Mouse (Mus musculus): ENCODE measurements around the gene Cfd. TPM values are rescaled to one million over a fixed set of nuclear protein-coding genes. Genes with fewer than 3 reads are reported as not detected.

Cfd gene
- total RNA-seq, 1 experiment: not detected

DNA sequence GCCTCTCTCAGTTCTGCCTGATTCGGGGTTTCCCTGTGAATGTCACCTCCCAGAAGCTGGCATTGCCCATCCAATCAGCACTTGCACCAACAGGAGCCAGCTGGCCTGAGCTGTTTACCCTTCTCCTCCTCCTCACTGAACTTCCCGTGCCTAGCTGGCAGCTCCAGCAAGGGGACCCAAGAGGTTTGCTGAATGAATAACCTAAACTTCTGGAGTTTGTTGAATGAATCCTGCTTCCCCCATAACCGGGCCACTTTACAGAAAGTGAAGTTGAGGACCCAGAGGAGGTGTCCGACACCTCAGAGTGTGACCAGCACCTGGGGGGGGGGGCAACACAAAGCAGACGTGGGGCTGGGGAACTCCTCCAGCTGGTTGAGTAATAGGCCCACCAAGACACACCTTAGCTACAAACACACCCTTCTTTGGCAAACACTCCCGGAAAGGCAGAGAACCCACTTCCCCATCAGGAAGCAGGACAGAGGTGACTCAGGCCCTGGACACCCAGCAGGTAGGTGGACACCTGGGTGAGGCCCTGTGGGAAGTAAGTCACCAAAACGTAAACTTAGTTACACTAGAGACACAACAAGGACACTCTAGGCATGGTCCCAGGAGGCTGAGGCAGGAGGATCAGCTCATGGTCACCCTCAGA is 24.4 kb downstream of the Cfd start:
- Histone ChIP-seq H3K4me3 (ENCODE audit: insufficient read depth in 1 of 2, low read depth in 1 of 2, low read length in 2 of 2, poor library complexity in 1 of 2, severe bottlenecking in 1 of 2) (no peak overlapping the region), H3K9ac (ENCODE audit: insufficient read depth, low read depth, low read length, poor library complexity, severe bottlenecking) (no peak overlapping the region), H3K4me1 (ENCODE audit: control insufficient read depth in 2 of 2, insufficient read depth in 2 of 2, low read length in 2 of 2, poor library complexity in 1 of 2) (peaks cover 0 to 15% of the 10 kb centered on the region in 2 experiments; a peak in 2 of 4 replicates), H3K9me3 (ENCODE audit: control insufficient read depth, insufficient read depth, low read depth, low read length) (no peaks in the 10 kb centered on the region), H3K36me3 (ENCODE audit: control insufficient read depth, insufficient read depth, low read length, poor library complexity, severe bottlenecking) (no peaks in the 10 kb centered on the region; the same call in 1 of the 2 replicates), H3K27ac (ENCODE audit: insufficient read depth, low read depth, low read length, poor library complexity, severe bottlenecking) (no peak overlapping the region)
- TF ChIP-seq ZC3H11A (IDR thresholded peaks at IDR 0.05; ENCODE audit: borderline replicate concordance, low read depth, low read length): no peak
- no peak for TF ChIP-seq HCFC1 (IDR thresholded peaks at IDR 0.05; ENCODE audit: borderline replicate concordance, insufficient read depth, low read length)
- no peak for TF ChIP-seq MAFK (IDR thresholded peaks at IDR 0.05; ENCODE audit: insufficient read depth, low read depth, low read length)
- no peak for TF ChIP-seq CHD2 (IDR thresholded peaks at IDR 0.05; ENCODE audit: low read depth, low read length)
- TF ChIP-seq ZNF384 (IDR thresholded peaks at IDR 0.05; ENCODE audit: low read depth, low read length): no peak
- DNase-seq (ENCODE audit: low read depth, low spot score): no peak
- in situ Hi-C loops (cut with MboI; ENCODE audit: low sequenced_read_pairs in 2 of 2, unreplicated experiment in 2 of 2): no loop called here

DNA sequence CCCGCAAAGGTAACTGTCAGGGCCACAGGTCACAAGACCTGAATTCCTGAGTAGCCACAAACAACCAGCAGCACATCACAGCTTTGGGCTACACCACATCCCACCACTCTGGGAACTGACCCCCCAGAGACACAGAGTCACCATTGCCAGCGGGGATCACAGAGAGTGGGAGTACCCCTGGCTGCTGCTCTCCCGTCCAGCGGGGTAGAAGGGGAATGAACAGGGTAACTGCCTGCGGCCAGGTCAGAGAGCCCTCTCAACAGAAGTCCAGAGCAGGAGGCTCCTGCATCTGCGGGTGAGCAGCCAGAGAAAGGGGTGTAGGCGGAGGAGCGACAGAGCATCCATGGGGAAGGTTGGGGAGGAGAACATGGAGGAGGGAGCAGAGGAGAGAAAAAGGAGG is 25.4 kb downstream of the Cfd start:
- no peak overlapping the region for H3K27ac ChIP-seq (ENCODE audit: insufficient read depth, low read depth, low read length, poor library complexity, severe bottlenecking)

DNA sequence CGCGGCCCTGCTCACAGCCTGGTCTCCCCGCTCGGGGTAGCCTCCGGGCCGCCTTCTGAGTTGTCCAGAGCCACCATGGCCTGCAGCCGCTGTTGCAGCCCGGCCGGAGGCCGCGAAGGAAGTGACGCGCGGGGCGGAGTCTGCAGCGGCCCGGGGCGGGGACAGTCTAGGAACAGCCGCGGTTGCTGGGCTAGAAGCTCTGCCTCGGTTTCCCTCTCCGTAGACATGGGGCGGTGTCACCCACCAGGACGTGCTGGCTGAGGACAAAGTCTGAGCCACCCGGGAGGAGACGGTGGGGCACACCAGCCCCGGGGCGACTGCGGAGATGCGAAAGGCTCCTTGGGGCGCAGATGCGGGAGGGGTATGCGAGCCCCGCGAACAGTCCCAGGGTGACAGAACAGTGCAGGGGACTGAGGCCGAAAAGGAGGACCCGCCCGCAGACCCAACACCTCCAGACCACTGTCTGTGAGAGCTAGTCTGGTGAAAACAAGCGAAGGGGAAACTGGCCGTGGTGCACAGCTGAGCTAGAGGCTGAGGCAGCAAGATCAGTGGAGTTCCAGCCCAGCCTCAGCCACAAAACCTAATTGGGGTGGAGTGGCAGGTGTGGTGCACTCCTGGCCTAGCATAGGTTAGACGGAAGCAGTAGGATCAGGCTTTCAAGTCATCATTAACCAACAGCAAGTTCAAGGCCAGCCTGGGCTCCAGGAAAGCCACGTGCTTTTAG is 26.3 kb downstream of the Cfd start, which contains the start of gene Kiss1r:
TSS of gene Kiss1r (plus strand) at position 164 of the 724 bp plus-strand sequence.
- Histone ChIP-seq H3K4me1 (ENCODE audit: control insufficient read depth in 2 of 2, insufficient read depth in 2 of 2, low read length in 2 of 2, poor library complexity in 1 of 2) (peaks cover 3 to 24% of the 10 kb centered on the region in 2 experiments; a peak in 2 of 4 replicates), H3K27ac (ENCODE audit: insufficient read depth, low read depth, low read length, poor library complexity, severe bottlenecking) (no peak within 1 kb of the TSS), H3K36me3 (ENCODE audit: control insufficient read depth, insufficient read depth, low read length, poor library complexity, severe bottlenecking) (no peaks in the 10 kb centered on the region; the same call in 1 of the 2 replicates), H3K4me3 (ENCODE audit: insufficient read depth in 1 of 2, low read depth in 1 of 2, low read length in 2 of 2, poor library complexity in 1 of 2, severe bottlenecking in 1 of 2) (peak within 1 kb of the TSS; percentile 72), H3K9ac (ENCODE audit: insufficient read depth, low read depth, low read length, poor library complexity, severe bottlenecking) (peak within 1 kb of the TSS; percentile 83), H3K9me3 (ENCODE audit: control insufficient read depth, insufficient read depth, low read depth, low read length) (no peaks in the 10 kb centered on the region)
- DNase-seq (ENCODE audit: low read depth, low spot score): no peak
- in situ Hi-C loops (cut with MboI; ENCODE audit: low sequenced_read_pairs in 2 of 2, unreplicated experiment in 2 of 2): no loop called here
- no peak for TF ChIP-seq MAFK (IDR thresholded peaks at IDR 0.05; ENCODE audit: insufficient read depth, low read depth, low read length)
- no peak for TF ChIP-seq ZNF384 (IDR thresholded peaks at IDR 0.05; ENCODE audit: low read depth, low read length)

More for the DNA sequence above, 25.4 kb downstream of the Cfd start:
- H3K4me3 ChIP-seq (ENCODE audit: insufficient read depth in 1 of 2, low read depth in 1 of 2, low read length in 2 of 2, poor library complexity in 1 of 2, severe bottlenecking in 1 of 2): peak overlapping the region; percentile 72
- H3K36me3 ChIP-seq (ENCODE audit: control insufficient read depth, insufficient read depth, low read length, poor library complexity, severe bottlenecking): no peaks in the 10 kb centered on the region; the same call in 1 of the 2 replicates
- in situ Hi-C loops (cut with MboI; ENCODE audit: low sequenced_read_pairs in 2 of 2, unreplicated experiment in 2 of 2): no loop called here
- no peak for DNase-seq (ENCODE audit: low read depth, low spot score)
- H3K9me3 ChIP-seq (ENCODE audit: control insufficient read depth, insufficient read depth, low read depth, low read length): no peaks in the 10 kb centered on the region
- H3K4me1 ChIP-seq (ENCODE audit: control insufficient read depth in 2 of 2, insufficient read depth in 2 of 2, low read length in 2 of 2, poor library complexity in 1 of 2): peaks cover 3 to 25% of the 10 kb centered on the region in 2 experiments; a peak in 2 of 4 replicates
- H3K9ac ChIP-seq (ENCODE audit: insufficient read depth, low read depth, low read length, poor library complexity, severe bottlenecking): peak overlapping the region; percentile 83
- no peak for TF ChIP-seq ZC3H11A (IDR thresholded peaks at IDR 0.05; ENCODE audit: borderline replicate concordance, low read depth, low read length)
- TF ChIP-seq MAFK (IDR thresholded peaks at IDR 0.05; ENCODE audit: insufficient read depth, low read depth, low read length): no peak
- no peak for TF ChIP-seq HCFC1 (IDR thresholded peaks at IDR 0.05; ENCODE audit: borderline replicate concordance, insufficient read depth, low read length)
- TF ChIP-seq CHD2 (IDR thresholded peaks at IDR 0.05; ENCODE audit: low read depth, low read length): no peak
- TF ChIP-seq ZNF384 (IDR thresholded peaks at IDR 0.05; ENCODE audit: low read depth, low read length): no peak

DNA sequence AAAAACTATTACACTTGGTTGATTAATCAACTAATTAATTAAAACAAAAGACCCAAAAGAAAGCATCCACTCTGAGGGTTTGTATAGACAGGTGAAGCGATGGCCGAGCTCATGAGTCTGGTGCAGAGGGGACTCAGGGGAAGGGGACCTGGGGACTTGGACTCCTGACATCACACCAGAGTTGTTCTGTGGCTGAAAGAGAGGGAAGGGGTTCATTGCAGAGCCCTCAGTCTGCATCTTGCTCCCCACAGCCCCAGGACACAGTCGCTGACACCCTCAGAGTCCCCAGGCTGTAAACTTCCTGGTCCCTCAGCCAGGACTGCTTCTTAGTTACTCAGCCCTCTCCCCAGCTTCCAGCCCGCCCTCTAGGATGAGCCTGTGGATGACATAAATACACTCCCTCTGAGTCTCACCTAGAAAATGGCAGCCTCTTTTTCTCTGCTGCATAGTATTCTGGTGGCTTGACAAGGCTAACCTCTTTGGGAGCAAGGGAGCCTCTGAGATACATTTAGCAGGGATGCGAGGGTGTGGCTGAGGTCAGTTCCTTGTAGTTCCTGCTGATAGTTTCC is 27.0 kb downstream of the Cfd start:
- no peak for DNase-seq (ENCODE audit: low read depth, low spot score)
- H3K9ac ChIP-seq (ENCODE audit: insufficient read depth, low read depth, low read length, poor library complexity, severe bottlenecking): no peak overlapping the region
- no peak overlapping the region for H3K4me3 ChIP-seq (ENCODE audit: insufficient read depth in 1 of 2, low read depth in 1 of 2, low read length in 2 of 2, poor library complexity in 1 of 2, severe bottlenecking in 1 of 2)
- no peaks in the 10 kb centered on the region for H3K9me3 ChIP-seq (ENCODE audit: control insufficient read depth, insufficient read depth, low read depth, low read length)
- TF ChIP-seq HCFC1 (IDR thresholded peaks at IDR 0.05; ENCODE audit: borderline replicate concordance, insufficient read depth, low read length) (no peak), CHD2 (IDR thresholded peaks at IDR 0.05; ENCODE audit: low read depth, low read length) (no peak), MAFK (IDR thresholded peaks at IDR 0.05; ENCODE audit: insufficient read depth, low read depth, low read length) (no peak), ZNF384 (IDR thresholded peaks at IDR 0.05; ENCODE audit: low read depth, low read length) (no peak), ZC3H11A (IDR thresholded peaks at IDR 0.05; ENCODE audit: borderline replicate concordance, low read depth, low read length) (no peak)
- peaks cover 3 to 21% of the 10 kb centered on the region in 2 experiments; a peak in 2 of 4 replicates for H3K4me1 ChIP-seq (ENCODE audit: control insufficient read depth in 2 of 2, insufficient read depth in 2 of 2, low read length in 2 of 2, poor library complexity in 1 of 2)
- no peaks in the 10 kb centered on the region for H3K36me3 ChIP-seq (ENCODE audit: control insufficient read depth, insufficient read depth, low read length, poor library complexity, severe bottlenecking)
- H3K27ac ChIP-seq (ENCODE audit: insufficient read depth, low read depth, low read length, poor library complexity, severe bottlenecking): no peak overlapping the region
- in situ Hi-C loops (cut with MboI; ENCODE audit: low sequenced_read_pairs in 2 of 2, unreplicated experiment in 2 of 2): no loop called here

Measured in ES-E14 (cell line).